Mouse (Mus musculus): ENCODE measurements around the gene Igf2bp1. TPM values are rescaled to one million over a fixed set of nuclear protein-coding genes. Genes with fewer than 3 reads are reported as not detected.
"Not testable (repeated sequence)": the region's sequence is repeated elsewhere in the genome, so short reads cannot be mapped to it uniquely, and the experiment has no call there.

The Igf2bp1 gene
- total RNA-seq, 2 experiments from 2014 or later = not detected

DNA sequence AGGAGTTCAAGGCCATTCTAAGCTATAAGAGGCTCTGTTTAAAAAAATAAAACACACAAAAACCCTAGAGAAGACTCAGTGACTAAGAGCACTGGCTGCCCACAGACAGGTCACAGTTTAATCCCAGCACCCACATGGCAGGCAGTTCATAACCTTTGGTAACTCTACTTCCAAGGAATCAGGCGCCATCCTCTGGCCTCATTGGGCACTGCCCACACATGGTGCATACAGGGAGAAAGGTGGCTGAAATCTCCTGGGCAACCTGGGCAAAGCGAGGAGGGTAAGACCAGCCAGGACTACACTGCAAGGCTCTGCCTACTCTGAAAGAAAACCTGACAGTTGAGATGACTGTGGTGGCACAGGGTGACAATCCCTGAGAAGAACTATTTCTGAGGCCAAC, 29.4 kb downstream of the Igf2bp1 start:
- no peak for ATAC-seq (replicated peaks; ENCODE audit: low FRiP score, poor library complexity, severe bottlenecking)

DNA sequence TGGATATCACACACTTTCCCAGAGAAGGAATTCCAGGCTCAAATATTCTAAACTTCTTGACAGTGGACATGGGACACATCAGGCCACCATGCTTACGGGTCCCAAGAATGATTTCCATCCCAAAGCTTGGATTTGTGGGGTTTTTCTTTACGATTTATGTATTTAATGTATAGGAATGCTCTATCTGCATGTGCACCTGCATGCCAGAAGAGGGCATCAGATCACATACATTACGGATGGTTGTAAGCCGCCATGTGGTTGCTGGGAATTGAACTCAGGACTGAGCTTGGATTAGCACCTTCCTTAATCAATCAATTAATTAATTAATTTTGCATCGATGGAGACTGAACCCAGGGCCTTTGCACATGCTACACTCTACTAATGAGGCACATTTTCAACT, 30.0 kb downstream of the Igf2bp1 start:
- no peak for ATAC-seq (replicated peaks; ENCODE audit: low FRiP score, poor library complexity, severe bottlenecking)

DNA sequence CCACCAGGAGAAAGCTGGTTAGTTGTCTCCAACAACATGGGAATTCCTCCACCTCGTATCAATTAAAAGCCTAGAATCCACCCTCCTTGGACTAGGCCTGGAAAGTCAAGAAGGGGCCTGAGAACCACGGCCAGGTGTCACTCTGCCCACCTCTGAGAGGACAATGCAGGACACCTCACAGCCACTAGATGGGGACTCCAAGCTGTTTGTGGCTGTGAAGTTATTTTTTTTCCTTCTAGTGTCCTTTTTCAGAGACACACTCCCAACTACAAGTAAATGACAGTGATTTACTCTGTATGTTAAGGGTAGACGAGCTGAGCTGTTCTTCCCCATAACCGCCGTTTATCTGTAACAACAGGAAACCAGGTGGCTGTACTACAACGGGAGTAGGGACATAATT, 32.6 kb downstream of the Igf2bp1 start:
- no peak for ATAC-seq (replicated peaks; ENCODE audit: low FRiP score, poor library complexity, severe bottlenecking)

DNA sequence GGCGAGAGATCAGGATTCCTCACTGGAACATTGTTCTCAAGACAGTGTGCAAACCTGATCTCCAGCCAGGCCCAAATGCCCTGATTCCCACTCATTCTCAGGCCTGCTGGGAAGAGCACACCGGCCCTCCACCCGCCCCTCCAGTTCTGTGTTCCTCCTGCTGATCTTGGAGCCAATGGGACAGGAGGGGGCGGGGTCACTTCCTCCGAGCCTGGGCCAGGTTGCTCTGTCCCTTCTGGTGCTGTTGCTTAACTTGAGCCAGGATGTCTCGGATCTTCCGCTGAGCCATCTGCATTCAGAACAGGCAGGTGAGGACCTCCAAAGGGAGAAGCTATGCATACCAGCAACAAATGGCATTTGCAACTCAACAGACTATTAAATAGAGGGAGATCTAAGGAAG, 42.4 kb downstream of the Igf2bp1 start:
- ATAC-seq (replicated peaks; ENCODE audit: low FRiP score, poor library complexity, severe bottlenecking) = no peak

DNA sequence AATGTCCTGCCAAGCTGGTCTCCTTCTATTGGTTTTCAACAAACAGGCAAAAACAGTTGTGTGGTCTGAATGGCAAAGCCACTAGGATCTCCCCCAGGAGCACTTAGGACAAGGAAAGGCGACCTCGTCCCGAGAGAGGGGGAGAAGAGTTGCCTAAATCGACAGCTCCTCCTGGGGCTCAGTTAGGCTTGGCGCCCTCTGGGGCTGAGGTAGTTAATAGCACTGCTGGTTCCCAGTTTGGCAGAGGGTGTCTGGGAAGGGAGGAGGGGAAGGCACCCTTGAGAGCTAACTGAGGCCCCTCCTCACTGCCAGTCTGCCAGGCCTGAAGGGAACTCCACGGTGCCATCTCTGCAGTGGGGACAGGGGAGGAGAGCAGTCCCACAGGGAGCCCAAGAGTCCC, 46.6 kb downstream of the Igf2bp1 start:
- ATAC-seq (replicated peaks; ENCODE audit: low FRiP score, poor library complexity, severe bottlenecking) = no peak

DNA sequence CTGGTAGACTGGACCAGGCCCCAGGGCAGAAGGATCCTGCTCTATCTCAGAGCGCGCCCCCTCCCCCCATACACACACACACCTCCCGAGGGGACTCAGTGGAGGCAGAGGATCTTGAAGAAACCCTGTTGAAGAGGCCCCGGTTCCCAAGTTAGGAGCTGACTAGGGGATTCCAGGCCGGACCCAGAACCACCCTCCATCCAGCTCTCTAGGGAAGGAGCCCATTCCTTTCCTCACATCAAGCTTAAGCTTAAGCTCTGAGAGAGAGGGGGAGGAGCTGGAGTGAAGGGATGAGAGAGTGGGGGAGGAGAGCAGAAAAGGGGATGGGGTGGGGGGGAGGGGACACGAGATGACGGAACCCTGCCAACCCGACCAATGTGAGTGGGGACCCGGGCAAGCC, 47.5 kb downstream of the Igf2bp1 start:
- ATAC-seq (replicated peaks; ENCODE audit: low FRiP score, poor library complexity, severe bottlenecking) = no peak

DNA sequence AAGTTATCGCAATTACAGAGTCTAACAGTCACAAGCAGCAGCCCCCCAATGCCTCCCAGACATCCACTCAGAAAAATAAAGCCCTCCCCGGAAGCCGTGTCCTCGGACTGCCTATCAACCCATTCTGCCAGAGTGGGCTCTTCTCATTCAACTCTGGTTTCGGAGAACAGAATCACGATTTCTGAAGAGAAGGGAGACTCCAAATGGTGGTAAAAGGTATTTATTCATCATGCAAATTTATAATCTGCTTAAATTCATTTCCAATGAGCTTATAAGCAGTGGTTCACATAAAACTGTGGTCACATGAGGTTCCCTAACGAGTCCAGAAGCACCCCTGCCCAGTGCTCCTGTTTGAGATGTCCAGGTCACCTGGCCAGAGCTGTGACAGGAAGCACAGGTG, 48.3 kb downstream of the Igf2bp1 start:
- ATAC-seq (replicated peaks; ENCODE audit: low FRiP score, poor library complexity, severe bottlenecking) = no peak

DNA sequence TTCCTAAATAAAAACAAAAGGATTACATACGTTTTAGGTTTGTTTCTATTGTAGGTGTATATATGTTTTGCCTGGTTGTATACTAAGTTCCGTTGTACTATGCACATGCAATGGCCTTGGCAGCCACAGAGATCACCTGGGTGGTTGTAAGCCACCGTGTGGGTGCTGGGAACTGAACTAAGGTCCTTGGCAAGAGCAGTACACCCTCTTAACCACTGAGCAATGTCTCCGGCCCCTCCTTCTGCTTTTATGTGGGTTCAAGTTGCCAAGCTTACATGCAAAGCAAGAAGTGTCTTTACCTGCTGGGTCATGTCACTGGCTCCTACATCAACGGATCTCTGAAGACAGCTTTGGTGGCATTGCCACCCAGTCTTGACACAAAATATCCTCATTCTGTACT, 52.4 kb downstream of the Igf2bp1 start:
- no peak for ATAC-seq (replicated peaks; ENCODE audit: low FRiP score, poor library complexity, severe bottlenecking)

DNA sequence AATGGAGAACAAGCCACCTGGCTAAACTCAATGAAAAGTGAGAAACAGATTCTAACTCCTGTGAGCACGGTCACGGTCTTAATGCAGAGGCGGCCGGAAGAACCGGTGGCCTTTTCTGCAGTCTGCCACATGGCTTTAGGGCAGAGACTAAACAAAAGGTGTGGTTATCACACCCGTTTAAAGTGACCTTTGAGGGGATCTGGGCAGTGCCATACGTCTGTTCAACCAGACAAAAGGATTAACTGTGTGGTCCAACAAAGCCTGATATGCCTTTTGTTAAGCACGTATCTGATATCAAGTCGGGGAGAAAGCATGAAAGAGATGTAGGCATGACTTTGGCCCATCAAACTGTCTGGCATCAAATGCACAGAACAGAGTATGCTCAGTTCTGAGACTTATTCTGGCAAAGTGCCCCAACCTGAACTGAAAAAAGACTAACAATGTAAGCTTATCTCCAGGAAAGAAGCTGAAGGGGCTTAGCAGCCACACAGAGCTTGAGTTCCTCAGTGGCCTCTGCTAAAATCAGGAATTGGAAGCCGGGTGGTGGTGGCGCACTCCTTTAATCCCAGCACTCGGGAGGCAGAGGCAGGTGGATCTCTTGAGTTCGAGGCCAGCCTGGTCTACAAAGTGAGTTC, 59.8 kb downstream of the Igf2bp1 start:
- ATAC-seq (replicated peaks; ENCODE audit: low FRiP score, poor library complexity, severe bottlenecking) = no peak

DNA sequence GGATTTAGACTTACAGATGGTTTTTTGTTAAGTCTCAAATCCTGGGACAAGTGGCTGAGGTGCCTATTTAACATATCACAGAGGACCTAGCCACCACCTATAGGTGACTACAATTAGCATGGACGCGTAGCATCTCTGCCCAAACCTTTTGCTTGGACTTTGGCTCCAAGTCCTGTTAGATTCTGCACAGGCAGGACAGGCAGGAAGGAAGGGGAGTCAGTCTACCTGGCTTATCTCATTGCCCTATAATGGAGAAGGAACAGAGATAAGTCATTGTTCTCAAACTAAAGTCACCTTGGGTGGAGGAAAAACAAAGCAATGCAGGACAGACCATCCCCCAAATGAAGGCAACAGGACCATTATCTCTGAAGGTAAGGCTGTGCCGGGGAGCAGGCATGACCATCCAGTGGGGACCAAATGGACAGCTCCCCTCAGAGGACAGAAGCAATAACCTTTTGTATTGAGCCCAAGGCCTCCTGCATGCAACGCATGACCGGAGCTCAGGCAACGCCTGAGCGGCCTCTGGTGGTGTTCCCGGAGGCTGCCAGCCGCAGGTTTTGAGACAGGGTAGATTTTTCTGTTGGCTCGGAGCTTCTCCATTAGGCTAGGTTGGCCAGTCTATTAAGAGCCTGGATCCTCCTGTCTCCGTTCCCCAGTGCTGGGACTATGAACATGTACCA, 65.8 kb downstream of the Igf2bp1 start:
- no peak for ATAC-seq (replicated peaks; ENCODE audit: low FRiP score, poor library complexity, severe bottlenecking)

DNA sequence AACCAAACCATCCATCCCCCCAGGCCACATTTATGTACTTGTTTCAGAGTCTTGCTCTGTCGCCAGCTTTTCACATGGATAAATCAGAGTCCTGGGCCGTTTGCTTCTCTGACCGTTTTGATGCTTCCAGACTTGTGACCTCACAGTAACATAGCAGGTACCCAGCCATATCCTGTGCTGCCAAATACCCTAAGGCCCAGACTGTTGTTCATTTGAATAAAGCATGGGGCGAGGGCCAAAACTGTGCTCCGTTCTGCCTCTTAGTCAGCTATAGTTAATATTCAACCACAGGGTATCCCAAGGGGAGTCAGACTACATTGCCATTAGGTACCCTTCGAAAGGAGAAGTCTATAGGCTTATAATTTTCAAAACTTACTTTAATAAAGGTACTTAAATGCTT, 69.3 kb downstream of the Igf2bp1 start:
- no peak for ATAC-seq (replicated peaks; ENCODE audit: low FRiP score, poor library complexity, severe bottlenecking)

DNA sequence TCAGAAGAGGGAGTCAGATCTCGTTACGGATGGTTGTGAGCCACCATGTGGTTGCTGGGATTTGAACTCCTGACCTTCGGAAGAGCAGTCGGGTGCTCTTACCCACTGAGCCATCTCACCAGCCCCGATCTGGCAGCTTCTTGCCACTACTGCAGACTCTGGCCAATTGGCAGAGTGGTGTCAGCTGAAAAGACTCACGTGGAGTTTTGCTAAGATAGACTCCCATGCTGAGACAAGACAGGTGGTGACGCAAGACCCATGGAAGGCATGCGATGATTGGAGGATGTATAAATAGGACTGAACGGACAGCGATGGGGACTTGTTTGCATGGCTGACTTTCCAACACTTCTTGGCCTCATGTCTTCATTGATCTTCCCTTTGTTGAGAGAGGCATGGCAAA, 73.6 kb downstream of the Igf2bp1 start:
- not testable (repeated sequence) for ATAC-seq (replicated peaks; ENCODE audit: low FRiP score, poor library complexity, severe bottlenecking)

DNA sequence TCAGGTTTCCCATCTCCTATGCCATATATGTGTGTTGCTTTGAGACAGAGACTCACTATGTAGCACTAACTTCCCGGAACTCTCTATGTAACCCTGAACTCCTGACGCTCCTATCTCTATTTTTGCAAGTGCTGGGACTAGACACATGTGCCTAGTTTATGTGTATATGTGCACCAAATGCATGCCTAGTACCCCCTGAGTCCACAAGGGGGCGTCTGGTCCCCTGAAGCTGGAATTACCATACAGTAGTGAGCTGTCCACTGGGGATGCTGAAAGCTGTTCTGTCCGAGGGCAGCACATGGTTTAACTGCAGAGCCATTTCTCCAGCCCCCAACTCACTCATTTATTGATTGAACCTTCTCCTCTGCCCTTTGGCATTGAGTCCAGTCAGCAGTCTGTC, 79.3 kb downstream of the Igf2bp1 start:
- ATAC-seq (replicated peaks; ENCODE audit: low FRiP score, poor library complexity, severe bottlenecking) = no peak

DNA sequence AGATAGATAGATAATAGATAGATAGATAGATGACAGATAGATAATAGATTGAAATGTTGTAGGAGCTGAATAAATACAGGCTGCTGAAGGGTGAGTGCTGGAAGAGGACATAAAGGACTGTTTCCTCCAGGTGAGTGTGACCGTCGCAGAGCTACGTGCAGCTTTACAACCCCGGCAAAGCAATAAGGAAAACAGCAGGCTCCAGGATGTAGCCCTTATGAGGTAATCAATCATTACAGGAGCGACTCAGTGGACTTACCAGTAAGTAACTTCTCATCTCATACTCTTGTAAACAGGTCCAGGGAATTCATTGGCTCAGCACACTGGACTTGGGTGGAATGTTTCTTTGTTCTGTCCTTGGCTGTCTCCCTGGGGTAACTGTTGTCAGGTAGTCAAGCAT, 79.8 kb downstream of the Igf2bp1 start:
- no peak for ATAC-seq (replicated peaks; ENCODE audit: low FRiP score, poor library complexity, severe bottlenecking)

DNA sequence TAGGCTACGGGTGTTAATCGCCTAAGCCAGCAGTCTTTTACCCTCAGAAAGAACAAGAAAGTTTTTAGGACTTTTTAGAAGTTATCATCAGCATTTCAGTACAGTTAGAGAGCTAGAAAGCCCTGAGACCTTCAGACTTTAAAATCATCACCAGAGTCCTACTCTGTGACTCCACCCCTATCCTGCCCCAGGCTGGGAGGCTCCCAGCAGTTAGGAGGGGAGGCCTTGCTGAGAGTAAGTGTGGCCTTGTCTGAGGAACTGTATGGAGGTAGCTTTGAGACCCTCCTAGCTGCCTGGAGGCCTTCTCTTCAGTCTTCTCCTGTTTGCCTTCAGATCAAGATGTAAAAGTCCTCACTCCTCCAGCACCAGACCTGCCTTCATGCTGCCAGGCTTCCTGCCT, 81.5 kb downstream of the Igf2bp1 start:
- ATAC-seq (replicated peaks; ENCODE audit: low FRiP score, poor library complexity, severe bottlenecking) = no peak

DNA sequence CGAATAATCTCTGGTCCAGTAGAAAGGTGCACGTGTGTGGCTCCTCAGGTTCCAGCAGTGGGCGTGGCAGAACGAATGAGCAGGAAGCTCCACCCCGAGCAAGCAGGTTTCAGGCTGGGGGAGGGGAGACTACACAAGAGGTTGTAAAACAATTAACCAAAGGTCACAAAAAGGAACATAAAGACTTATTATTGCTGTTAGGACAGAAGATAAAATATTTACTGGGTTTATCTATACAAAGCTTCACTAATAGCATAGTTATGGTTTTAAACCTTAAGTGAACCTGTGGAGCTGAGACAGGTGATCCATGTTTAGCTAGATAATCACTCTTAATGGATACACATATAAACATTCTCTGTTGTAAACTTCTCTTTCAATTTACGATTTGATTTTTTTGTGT, 82.3 kb downstream of the Igf2bp1 start:
- not testable (repeated sequence) for ATAC-seq (replicated peaks; ENCODE audit: low FRiP score, poor library complexity, severe bottlenecking)

DNA sequence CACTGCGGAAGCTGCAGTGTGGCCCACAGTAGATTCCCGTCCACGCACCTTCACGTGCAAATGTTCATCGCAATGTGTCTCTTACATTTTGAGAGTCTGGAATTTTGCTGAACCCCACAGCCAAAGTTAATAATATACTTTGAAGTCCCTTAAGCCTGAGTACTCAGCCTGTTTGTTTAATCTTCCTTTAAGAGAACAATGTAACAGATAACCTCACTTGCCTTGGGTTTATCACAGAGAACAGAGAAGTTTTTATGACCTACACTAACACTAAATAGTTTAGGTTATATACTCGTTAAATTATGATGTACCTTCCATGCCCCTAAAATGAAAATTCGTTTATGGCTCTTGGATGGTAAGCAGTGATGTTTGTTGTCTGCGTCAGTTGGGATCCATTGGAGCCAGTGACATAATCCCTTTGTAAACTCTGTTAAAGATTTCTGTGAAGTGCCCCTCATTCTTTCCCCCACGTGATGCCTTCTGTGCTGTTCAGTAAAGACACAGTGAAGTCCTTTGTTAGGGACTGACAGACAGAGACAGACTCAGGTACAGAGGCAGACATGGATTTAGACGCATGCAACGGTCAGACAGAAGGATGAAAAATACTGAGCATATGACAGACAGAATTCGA, 83.6 kb downstream of the Igf2bp1 start:
- ATAC-seq (replicated peaks; ENCODE audit: low FRiP score, poor library complexity, severe bottlenecking) = no peak

DNA sequence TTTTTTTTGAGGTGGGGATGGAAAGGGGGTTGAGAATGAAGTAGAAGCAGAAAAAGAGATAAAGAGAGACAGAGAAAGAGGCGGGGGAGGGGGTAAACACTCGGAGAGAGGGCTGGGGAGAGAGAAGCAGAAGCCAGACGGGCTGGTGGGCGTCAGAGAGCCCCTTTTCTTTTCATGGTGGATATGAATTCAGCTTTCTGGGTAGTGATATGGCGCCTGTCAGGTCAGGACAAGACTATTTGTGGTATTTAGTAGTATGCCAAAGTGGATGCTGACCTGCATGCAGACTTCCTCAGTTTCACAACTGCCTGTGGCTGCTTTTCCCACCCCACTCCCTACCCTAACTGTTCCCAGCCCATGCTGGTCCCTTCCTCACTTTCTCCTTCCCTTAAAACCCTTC, 89.3 kb downstream of the Igf2bp1 start:
- no peak for ATAC-seq (replicated peaks; ENCODE audit: low FRiP score, poor library complexity, severe bottlenecking)

DNA sequence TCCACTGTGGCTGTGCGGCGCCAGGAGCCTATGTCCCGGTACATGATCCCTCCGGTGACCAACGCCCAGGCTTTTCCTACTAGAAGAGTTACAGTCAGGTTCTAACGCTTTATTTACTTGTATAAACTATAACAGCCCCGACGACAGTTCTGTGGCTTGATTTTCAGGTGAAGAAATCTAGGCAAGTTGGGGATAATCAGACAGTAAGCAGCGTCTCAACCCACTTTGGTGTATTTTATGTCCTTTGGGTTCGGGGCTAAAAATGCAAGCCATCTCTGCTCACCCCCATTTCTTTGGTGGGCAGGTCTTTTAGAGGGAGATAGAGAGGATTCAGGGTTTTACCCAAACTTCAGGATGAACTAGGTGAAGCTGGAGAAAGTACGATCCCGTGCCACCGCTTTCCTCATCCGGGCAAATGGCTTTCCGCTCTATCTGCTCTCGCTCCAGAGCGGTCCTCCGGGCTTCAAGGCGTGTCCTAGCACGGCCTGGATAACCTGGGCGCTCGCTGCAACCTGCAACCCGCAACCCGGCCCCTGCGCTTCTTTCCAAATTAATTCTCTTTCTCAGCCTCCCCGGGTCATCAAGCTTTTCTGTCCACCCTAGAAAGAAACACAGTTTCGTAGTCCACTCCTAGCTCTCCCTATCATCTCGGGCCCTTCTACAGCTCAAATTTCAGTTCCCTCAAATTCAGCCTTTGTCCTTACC, 90.6 kb downstream of the Igf2bp1 start:
- ATAC-seq (replicated peaks; ENCODE audit: low FRiP score, poor library complexity, severe bottlenecking) = no peak

DNA sequence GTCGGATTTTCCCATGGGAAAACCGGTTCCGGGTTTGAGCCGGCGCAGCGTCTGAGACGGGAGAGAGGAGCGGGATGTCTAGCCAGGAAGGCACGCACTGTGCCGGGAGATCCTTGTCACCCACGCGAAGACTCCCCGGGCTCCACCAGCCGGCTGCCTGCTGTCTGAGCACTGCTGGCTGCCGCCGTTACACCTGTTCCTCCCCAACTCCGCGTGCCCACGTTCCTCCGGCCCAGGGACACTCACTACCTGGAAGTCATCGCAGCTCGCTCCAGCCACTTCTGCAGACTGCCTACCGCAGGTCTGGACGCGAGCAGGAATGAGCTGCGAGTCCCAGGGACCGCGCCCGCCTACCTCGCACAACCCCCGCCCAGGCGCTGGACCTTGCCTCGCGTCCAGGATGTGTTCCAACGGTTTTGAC, 91.2 kb downstream of the Igf2bp1 start, which contains the start of gene B4galnt2:
B4galnt2 (minus strand) TSS at position 321 of the 421 bp plus-strand sequence.
- 0 out of 2 replicates have a peak, but pooled peaks have one; percentile 6 for ATAC-seq (replicated peaks; ENCODE audit: low FRiP score, poor library complexity, severe bottlenecking)
